Mouse (Mus musculus) spleen, postnatal 4 days (tissue): ENCODE data around the gene Camta1.

Source experiments
- DNase-seq, 2 experiments: peaks; one replicate each; pipeline ENCODE4 v3.0.0; 2022; ENCODE audit warnings: low spot score in 2 of 2

The Camta1 gene

DNA sequence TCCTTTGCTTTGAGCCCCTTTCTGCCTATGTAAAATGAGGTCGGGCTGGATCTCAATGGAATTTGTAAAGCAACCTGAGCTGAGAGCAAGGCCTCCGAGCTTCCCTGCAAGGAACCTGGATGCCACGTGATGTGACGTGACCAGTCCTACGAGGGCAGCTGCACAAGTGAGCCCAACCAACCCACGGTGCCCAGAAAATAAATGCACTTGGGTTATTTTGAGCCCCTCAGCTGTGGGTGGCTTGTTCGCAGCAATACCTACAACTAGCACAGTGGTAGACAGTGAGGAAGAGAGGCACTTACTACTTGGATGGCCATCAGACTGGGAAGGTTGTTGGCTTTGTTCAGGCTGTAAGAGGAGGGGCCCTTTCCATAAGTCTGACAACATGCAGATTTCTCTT lies 747.1 kb downstream of the Camta1 start:
- no peak for DNase-seq

DNA sequence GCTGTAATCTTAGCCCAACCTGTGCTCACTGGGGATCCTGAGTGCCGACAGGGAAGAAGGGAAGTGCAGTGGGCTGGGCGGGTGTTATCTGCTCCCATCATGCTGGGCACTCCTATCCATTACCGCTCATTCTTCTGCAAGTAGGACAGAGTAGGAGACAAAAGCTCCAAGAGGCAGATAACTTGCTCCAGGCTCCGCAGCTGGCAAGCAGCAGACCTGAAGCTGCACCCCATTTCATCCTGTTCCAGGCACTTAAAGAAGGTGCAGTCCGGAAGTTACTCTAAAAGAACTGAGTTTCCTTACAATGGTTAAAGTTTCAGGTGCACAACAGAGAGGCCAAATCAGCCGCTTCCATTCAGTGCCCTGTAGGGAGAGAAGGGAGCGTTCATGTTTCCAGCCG lies 750.5 kb downstream of the Camta1 start:
- DNase-seq, result no peak

DNA sequence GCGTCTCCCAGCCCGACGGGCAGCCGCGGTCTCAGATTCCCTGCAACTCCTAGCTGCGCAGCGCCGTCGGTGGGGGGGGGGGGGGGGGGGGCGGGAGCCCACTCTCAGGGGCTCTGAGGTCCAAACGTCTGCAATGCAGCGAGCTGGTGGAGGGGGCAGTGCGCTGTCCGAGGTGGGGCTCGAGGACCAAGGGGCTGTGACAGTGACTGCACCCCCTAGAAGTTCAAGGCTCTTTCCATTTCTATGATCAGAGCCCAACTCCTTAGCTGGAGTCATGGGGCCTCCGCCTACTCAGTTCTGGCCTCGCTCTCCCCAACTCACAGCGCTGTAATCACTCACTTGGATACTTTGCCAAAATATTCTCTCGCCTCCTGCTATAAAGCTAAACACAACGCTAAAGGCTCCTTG lies 752.8 kb downstream of the Camta1 start:
- no peak for DNase-seq

DNA sequence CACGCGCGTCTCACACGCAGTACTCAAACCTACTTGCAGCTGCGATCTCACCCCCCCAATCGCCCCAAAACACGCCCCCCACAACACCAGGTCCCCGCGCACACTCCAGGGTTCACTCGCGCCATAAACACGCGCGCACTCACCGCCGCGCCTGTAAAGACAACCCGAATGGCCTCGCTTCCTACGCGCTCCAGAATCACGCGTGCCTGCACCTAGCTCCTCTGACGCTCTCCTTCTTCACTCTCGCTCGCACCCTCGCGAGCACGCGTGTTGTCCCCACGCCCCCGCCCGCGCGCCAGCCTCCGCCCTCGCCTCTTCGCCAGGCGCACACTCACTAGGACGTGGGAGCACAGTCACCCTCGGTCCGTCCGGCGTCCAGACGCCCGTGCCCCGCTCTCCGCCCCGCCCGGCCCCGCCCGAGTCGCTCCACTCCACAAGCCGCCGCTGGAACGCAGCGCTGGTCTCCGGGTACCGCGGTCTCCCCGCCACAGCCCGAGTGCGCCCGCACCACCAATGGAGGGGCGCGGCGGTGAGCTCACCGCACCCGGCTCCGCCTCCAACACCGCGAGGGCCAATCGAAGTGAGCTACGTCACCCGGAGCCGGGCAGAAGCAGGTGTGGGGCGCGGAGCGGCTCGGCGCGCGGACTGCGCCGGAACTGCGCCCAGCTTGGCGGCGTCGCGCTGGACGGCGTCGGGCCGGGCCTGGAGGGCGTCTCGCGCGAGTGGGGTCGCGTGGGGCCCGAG lies 753.5 kb downstream of the Camta1 start:
- DNase-seq, result peak; percentile 51 to 76

DNA sequence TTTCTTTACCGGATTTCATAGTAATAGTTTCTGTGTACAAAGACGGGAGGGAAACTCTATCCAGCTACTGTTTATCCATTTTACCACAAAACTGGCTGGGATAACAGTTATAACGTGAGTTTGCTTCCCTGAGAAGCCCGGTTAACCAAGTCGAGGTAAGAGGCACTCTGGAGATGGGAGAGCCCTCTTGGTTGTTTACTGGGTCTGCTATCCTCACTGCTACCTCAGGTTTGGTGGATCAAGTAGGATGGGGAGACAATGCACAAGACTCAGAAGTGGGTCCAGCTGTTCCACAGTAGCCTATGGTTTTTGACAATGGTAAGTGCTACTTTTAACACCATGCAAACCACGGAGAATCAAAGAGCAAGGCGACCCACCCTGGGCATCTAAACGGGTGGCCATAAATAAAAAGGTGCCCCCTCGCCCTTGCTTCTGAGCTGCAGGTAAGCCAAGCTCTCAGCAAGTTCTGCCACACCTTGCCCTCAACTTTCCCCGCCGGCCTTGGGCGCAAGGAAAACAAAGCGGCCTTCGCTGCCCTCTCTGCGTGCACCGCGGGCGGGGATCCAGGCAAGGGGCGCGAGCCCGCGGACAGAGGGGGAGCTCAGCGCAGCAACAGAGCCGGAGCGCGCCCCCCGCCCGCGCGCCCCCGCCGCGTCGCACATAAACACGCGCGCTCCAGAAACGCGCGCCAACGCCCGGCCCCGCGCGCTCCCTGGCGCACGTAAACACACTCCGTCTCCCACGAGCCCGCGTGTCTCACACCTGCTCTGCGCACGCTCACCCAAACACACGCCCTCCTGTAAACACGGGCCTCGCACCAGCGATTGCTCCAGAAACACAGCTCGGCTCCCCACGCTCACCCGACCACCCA lies 754.3 kb downstream of the Camta1 start:
- DNase-seq, result no peak

DNA sequence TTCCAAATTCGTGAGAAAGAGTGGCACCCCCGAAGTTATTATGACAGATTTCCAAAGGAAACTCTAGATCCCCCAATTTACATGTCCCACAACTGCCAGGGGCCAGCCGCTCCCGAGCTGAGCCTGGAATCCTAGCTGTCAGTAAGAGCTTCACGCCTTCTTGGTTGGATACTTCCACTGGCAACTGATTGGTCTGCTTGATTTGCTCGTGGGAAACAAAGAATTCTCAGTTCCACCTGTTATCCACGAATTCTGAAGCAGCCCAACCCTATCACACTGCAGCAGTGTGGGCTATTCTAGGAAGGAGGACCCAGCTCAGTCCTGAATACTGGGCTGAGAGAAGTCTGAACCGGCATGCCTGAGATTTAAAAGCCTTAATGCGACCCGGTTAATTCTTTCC lies 755.2 kb downstream of the Camta1 start:
- DNase-seq, result no peak

DNA sequence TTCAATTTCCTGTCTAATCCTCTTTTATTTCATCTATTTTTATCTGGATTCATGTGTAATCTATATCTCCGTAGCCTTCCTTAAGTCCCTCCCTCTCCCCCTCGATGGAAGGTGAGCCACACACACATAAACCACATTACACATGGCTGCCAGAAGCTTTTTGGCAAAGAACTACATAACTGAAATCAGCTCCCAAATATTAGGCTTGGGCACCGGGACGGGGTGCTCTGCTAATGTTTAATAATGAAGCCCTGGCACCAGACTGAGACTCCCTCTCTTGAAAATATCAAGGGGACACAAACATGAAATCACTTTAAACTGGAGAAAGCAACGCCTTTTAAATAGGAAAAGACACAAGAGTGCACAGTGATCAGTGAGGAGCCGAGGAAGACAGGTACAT lies 755.8 kb downstream of the Camta1 start:
- DNase-seq, result no peak

DNA sequence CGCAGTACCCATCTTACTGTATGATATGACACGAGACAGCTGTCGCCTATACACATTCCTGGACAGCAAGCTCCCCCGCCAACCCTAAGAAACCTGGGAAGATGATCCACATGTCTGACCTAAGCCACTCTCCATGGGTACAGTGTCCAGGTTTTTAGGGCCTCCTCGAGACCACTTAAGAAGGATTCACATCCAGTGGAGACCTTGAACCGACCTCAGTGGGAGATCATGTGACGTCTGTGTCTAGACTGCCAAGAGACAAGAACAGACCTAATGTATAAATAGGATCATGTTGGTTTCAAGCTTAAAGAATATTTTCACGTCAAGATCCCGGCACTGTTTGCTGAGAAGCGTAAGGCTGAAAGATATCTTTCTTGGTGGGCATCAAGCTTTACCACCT lies 757.5 kb downstream of the Camta1 start:
- DNase-seq, result no peak

DNA sequence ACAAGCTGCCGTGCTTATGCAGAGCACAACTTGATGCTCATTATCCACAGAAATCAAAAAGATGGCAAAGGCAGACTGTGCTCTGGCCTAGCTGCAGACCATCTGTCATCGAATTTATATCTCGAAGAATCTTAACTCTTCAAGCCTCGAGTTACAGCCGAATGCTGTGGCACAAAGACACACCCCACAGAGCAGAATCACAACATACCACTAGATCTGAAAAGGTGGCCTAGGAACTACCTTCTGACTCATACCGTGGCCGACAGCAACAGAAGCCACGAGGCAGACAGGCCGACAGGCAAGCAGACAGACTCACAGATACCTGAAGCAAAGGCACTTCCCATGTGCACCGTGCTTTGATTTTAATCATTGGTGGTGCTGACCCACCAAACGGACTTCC lies 758.0 kb downstream of the Camta1 start:
- DNase-seq, result no peak

DNA sequence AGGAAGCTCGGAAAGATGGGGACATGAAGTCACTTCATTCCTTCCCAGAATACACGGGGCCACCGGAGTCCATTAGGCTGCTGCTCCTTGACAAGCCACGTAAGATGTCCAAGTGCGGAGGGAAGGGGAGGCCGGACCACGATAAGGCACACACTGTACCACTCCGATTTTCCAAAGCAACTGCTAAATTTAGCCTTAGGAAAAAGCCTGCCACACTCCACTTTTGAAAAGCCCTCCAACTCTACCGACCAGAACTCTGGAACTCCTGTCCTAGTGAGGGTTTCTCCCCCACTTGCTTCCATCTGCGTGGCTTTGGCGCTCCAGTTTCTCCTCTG lies 764.6 kb downstream of the Camta1 start:
- no peak for DNase-seq

DNA sequence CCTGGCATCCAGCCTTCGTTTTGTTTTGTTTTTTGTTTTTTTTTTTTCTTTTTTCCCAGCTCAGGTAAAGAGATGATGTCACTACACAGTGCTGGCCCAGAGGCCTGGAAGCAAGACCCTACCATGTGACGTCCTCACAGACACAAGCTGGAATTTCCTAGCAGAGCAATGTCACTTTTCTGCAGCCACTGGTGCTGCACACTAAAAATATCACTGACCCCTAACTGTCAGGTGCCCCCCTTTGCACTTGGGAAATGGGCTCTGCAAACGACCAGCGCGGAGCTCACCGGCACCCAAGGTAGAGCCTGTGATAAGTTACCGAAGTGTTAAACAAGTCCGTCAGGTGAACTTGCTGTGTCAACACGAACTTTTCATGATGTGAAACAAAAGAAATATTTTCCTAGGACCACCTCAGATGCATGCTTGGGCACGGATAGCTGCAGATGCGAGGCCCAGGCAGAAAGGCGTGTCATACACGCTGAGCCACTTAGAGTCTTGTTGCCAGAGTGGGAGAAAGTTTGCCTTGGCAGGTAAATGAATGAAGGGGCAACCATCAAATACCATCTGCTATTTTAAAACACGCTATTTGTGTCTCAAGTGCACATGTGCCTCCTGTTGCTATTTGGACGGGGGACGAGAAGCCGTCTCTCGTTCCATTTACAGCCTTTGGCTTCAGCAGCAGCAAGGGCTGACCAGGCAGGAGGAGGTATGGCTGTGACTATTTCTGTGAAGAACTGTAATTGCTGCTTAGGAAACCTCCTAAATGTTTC lies 765.2 kb downstream of the Camta1 start:
- no peak for DNase-seq

DNA sequence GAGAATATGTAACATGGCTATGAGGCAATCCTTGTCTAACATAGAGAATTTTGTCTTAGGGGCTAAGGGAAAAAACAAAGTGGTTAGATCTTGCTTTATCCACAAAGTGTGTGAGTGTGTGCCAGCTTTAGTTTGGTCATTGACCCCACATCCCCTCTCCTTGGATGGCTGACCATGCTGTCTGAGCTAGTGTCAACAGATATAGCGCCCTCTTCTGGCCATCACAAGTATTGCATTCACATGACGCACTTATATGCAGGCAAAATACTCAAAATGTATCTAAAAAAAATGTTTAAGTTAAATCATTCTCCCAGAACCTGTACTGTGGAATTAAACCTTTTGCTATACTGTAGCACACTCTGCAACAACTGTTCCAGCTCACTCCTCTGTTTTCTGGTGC lies 766.5 kb downstream of the Camta1 start:
- no peak for DNase-seq

DNA sequence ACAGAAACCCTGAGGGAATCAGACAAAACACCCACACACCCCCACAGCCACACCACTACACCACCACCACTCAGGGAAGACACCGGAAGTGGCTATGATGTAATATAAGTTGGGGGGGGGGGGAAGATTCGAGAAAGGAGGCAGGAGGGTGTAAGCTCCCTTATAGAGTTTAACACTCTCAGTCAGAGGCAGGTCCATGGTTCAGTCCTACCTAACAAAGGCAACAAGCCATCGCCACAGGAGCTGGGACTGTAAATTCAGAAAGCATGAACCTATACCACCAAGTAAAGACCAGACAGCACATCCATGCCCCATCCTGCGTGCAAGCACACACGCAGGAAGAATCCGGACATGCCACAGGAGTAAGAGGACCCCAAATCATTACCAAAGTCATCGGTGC lies 772.4 kb downstream of the Camta1 start, which contains the start of gene Gm13090:
TSS of gene Gm13090 (plus strand) at position 301 of the 400 bp plus-strand sequence.
- no peak for DNase-seq

DNA sequence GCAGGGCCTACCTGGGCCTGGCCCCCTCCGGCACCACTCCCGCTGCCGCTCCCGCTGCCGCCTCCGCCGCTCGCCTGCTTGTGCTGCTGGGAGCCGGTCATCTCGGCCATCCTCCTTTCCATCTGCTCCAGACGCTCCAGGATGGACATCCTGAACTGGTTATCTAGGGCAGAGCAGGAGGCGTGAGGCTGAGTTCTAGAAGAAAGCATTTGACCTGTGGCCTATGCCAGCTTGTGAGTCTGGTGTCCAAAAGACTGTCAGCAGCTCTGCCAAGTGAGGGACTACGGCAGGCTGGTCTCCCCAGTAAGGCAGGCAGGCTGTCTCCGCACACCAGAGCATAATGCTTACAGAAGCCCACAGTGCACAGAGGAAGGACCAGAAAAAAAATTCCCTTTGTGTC lies 772.9 kb downstream of the Camta1 start:
- no peak for DNase-seq

DNA sequence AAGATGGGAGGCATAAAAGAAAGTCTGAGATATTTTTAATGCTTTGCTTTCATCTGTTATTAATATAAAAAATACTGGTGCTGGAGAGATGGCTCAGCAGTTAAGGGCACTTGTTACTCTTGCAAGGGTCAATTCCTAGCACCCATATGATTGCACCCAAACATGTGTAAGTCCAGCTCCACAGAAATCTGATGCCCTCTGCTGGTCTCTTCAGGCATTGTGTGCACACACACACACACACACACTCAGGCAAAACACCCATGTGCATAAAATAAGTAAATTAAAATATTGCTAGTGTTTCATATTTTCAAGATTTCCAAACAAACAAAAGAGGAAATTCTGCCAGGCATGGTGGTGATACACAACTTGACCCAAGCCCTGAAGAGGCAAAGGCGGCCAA lies 774.3 kb downstream of the Camta1 start:
- no peak for DNase-seq

DNA sequence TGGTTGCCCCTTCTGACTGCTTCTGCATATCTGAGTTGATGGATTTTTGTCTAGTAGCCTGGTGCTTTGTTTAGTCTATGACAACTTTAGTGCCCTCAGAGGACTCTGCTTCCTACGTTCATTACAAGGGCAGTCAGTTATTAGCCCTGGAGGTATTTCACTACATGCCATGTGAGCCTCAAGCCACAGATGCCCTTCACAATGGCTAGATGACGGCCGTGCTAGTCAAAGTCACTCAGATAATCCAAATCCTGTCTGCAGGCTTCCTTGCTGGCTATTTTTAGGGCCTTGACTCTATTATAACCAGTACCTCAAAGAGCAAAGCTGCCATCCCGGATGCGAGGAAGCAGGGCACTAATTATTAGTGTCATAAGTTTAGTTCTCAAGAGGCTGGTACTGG lies 778.6 kb downstream of the Camta1 start:
- no peak for DNase-seq

DNA sequence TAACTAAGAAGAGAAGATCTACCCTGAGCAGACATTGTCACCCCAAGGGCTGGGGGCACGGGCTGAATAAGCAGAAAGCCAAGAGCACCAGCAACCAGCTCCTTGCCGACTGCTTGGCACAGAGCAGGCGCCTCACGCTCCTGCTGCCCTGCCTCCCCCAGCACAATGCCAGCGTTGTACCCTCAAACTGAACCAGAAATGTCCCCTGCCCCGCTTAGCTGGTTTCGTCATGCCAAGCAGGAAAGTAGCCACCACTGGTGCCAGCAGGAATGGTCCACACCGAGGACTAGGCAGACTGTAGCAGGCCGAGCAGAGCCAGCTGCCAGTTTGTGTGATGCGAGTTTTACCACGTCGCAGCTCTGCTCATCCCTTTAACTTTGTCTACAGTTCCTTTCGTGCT lies 779.7 kb downstream of the Camta1 start:
- DNase-seq, result no peak

DNA sequence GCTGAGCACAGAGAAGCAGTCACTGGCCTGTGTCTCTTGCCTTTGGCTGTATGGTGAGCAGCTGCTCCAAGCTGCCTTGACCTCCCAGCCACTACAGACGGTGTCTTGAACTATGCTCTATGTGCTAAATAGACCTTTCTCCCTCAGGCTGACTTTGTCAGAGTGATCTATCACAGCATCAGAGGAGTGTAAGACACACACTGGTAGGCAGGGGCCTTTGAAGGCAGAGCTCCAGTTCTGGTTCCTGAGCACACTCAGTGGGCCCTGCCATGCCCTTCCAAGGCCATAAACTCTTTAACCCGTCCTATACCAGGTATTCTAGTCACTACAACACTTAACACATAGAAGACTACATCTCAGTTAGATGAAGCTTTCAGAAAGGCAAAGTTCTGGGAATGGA lies 780.3 kb downstream of the Camta1 start:
- DNase-seq, result no peak

DNA sequence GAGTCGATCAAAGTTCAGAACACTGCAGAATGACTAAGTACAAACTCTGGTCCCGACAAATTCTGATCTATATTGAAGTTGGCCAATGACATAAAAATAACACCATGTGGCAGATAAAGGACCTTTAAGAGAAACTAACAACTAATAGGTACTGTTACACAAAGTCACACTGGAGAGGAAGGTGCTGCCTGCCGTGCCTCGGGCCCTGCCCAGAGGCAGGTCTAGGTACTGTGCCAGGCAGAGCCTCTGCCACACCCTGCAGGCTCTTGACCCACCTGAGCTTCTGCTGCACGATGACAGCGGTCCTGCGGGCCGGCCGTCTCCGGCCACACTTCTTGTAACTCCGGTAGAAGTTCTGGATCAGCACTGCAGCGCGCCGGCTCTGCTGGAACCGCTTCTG lies 786.9 kb downstream of the Camta1 start:
- no peak for DNase-seq

DNA sequence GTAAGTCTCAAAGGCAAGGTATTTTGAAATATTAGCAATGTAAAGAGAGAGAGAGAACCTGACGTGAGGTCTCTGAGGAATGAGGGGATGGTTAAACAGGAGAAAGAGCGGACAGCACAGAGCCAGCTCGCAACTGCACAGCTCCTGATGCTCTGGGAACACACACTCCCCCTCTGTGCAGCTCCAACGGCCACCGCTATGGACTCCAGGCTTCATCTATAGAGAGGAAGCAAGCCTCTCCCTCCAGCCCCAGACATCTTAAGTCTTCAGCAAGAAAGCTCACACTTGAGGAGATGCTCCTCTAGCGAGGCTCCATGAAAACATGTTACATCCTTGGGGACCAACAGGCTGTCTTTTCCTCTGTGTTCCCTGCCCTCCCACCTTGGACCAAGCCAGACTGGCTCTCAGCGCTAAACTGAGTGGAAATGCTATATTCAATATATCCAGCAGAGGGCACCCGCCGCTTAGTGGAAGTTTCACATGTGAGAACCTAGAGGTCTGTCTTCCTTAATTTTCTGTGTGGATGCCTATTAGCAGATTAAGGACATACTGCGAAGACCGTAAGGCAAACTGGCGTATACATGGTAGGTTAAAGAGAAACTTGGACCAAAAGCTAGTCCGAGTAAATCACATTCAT lies 788.5 kb downstream of the Camta1 start:
- peak; percentile 62 to 84 for DNase-seq

DNA sequence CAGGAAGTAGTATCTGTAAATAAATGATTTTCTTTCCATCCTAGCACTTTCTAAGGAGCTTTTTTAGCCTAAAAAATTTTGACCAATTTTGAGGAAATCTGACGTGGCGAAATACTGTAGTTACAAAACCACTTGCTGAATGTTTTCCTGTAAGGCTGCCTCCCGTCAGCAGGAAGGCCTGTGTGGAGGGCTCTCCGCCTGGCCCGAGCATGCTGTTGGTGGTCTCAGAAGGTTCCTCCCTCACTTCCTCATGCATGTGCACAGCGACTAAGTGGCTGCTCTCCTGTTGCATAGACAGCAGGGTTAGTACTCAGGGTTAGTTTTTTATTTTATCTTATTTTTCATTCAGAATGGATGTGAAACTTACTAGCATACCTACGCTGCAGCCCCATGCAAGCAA lies 790.7 kb downstream of the Camta1 start:
- DNase-seq, result no peak

DNA sequence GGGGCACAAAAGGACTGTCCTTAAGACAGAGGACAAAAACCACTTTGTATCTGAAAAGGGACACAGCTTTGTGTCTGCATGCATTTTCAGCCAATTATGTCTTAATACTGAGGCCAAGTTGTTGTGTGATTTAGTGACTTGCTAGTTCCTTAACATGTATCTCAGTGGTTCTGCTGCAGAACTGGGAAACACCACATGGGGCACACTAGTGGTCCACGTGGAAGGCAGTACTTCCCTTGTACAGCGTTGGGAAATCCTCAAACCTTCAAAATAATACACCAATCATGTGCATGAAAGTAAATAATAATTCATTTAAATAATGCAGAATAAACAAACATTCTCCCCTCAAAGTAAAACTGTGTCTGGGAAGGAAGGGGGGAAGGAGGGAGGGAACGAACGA lies 792.9 kb downstream of the Camta1 start:
- DNase-seq, result no peak
